Mouse (Mus musculus): ENCODE measurements at regions not wholly inside any gene's neighbourhood (a gene's known extent, or its start where the extent isn't known, plus 50 kb on each side); places are given as distances from the start of the nearest gene placed in this dataset.

DNA sequence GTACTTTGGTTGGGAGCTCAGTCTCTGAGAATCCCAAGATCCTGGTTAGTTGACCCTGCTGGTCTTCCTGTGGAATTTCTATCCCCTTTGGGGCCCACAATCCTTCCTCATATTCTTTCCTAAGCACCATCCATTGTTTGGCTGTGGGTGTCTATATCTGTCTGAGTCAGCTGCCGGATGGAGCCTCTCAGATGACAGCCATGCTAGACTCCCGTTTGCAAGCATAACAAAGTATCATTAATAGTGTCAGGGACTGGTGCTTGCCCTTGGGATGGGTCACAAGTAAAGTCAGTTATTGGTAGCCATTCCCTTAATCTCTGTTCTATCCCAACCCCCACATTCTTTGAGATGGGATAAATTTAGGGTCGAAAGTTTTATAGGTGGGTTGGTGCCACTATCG lies 382.1 kb upstream of the Pou3f3 start:
- no peak overlapping the region for H3K4me3 ChIP-seq (ENCODE audit: low read depth, low read length)
- no peak overlapping the region for H3K9ac ChIP-seq (ENCODE audit: low read length)
- H3K4me1 ChIP-seq (ENCODE audit: control insufficient read depth, insufficient read depth, low read length) = no peaks in the 10 kb centered on the region
- no peak overlapping the region for H3K27ac ChIP-seq (ENCODE audit: low read depth, low read length)
- whole genome bisulfite sequencing = 87% methylated on average over 4 of the region's 4 CpGs
- no peak for ATAC-seq (ENCODE audit: insufficient read depth, low FRiP score, low TSS enrichment)
- H3K4me2 ChIP-seq (ENCODE audit: low read depth) = no peak overlapping the region
- H3K27me3 ChIP-seq (ENCODE audit: control insufficient read depth, insufficient read depth, low read length) = no peaks in the 10 kb centered on the region
- no peaks in the 10 kb centered on the region for H3K9me3 ChIP-seq (ENCODE audit: control insufficient read depth, low read length)
- no peaks in the 10 kb centered on the region for H3K36me3 ChIP-seq (ENCODE audit: control insufficient read depth, insufficient read depth, low read length)
- no peak for DNase-seq (ENCODE audit: low spot score)

DNA sequence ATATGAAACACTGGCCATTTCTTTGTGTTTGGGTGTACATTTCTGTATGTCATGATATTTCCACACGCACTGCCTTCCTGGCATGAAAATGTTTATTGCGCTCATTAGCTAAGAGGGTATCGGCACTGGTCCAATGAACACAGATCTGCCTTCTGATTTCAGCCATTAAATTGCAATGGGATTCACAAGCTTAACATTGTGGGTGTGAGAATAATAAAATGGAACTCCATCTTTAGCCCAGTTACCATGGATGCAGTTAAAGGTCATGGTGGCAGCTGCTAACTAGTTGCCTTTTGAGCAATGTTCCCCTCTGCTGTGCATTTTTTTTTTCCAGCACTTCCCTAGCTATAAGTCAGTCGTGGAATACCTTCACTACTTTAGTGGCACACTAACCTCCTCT lies 343.7 kb upstream of the Pou3f3 start:
- H3K36me3 ChIP-seq (ENCODE audit: control insufficient read depth, insufficient read depth, low read length) = no peaks in the 10 kb centered on the region
- no peaks in the 10 kb centered on the region for H3K27me3 ChIP-seq (ENCODE audit: control insufficient read depth, insufficient read depth, low read length)
- H3K27ac ChIP-seq (ENCODE audit: low read depth, low read length) = no peak overlapping the region
- no peaks in the 10 kb centered on the region for H3K9me3 ChIP-seq (ENCODE audit: control insufficient read depth, low read length)
- H3K4me1 ChIP-seq (ENCODE audit: control insufficient read depth, insufficient read depth, low read length) = peaks cover 10% of the 10 kb centered on the region; the same call in 1 of the 2 replicates
- no peak for DNase-seq (ENCODE audit: low spot score)
- no peak overlapping the region for H3K9ac ChIP-seq (ENCODE audit: low read length)
- WGBS = 62% methylated on average over 4 of the region's 4 CpGs
- H3K4me3 ChIP-seq (ENCODE audit: low read depth, low read length) = no peak overlapping the region
- no peak overlapping the region for H3K4me2 ChIP-seq (ENCODE audit: low read depth)
- peak; percentile 65; the same call in 1 of the 2 replicates for ATAC-seq (ENCODE audit: insufficient read depth, low FRiP score, low TSS enrichment)

DNA sequence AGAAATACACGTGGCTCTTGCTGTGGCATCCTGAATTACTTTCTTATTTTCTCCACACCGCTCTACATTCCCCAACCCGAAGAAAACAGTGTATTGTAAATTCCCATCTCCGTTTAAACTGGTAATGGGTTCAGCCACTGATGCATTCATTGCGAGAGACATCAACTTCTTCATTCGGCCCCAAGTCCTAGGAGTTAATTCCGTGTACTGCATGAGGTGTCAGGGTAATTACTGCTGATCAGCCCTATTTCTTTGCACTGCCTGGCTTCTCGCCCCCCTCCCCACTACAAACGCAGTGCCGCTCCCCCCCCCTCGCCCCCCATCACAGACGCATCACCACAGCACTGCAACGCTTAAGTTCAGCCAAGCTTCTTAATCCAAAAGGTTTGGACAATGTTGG lies 343.2 kb upstream of the Pou3f3 start:
- 62% methylated on average over 13 of the region's 13 CpGs for WGBS
- no peaks in the 10 kb centered on the region for H3K9me3 ChIP-seq (ENCODE audit: control insufficient read depth, low read length)
- peaks cover 10% of the 10 kb centered on the region; the same call in 1 of the 2 replicates for H3K4me1 ChIP-seq (ENCODE audit: control insufficient read depth, insufficient read depth, low read length)
- no peak overlapping the region for H3K27ac ChIP-seq (ENCODE audit: low read depth, low read length)
- no peaks in the 10 kb centered on the region for H3K27me3 ChIP-seq (ENCODE audit: control insufficient read depth, insufficient read depth, low read length)
- H3K36me3 ChIP-seq (ENCODE audit: control insufficient read depth, insufficient read depth, low read length) = no peaks in the 10 kb centered on the region
- no peak for DNase-seq (ENCODE audit: low spot score)
- no peak overlapping the region for H3K4me3 ChIP-seq (ENCODE audit: low read depth, low read length)
- no peak overlapping the region for H3K4me2 ChIP-seq (ENCODE audit: low read depth)
- H3K9ac ChIP-seq (ENCODE audit: low read length) = no peak overlapping the region
- ATAC-seq (ENCODE audit: insufficient read depth, low FRiP score, low TSS enrichment) = peak; percentile 31; the same call in 1 of the 2 replicates

DNA sequence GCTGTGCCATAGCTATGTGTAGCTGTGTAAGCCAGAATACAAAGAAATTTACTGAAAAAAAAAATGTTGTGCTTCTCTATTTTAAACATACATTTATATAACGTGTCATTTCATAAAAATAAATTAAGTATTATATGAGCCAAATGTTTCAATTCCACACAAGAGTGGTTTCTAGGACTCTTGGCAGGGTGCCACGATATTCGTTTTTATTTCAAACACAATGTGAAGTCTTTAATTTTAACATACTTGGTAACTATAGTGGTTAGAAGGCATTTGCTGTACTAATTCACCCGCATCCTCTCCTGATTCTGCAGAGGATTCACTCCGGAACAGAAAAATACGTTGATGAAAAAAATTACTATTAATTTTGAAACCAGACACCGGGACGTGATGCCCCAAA lies 342.5 kb upstream of the Pou3f3 start:
- Histone ChIP-seq H3K9ac (ENCODE audit: low read length) (no peak overlapping the region), H3K27me3 (ENCODE audit: control insufficient read depth, insufficient read depth, low read length) (no peaks in the 10 kb centered on the region), H3K4me3 (ENCODE audit: low read depth, low read length) (no peak overlapping the region), H3K36me3 (ENCODE audit: control insufficient read depth, insufficient read depth, low read length) (no peaks in the 10 kb centered on the region), H3K9me3 (ENCODE audit: control insufficient read depth, low read length) (no peaks in the 10 kb centered on the region), H3K4me2 (ENCODE audit: low read depth) (no peak overlapping the region), H3K27ac (ENCODE audit: low read depth, low read length) (no peak overlapping the region), H3K4me1 (ENCODE audit: control insufficient read depth, insufficient read depth, low read length) (peaks cover 5% of the 10 kb centered on the region; the same call in 1 of the 2 replicates)
- DNase-seq (ENCODE audit: low spot score) (no peak), ATAC-seq (ENCODE audit: insufficient read depth, low FRiP score, low TSS enrichment) (no peak)
- WGBS = 88% methylated on average over 8 of the region's 8 CpGs

DNA sequence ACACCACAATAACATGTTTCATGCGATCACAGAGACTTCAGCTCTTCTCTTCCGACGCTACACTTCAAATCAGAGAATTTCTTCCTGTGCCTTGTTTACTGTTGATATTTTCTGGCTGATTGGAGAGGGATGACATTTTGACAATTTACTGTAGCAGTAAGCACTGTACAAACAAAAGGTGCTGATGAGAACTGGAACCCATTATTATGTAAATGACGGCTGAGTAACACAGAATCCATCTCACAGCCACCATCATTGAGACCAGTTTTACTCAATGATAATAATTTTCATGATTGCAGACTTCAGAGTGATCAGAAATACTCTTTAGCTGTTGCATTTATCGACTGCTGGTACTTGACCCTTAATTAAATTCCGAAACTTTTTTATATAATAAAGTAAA lies 341.5 kb upstream of the Pou3f3 start:
- no peak overlapping the region for H3K9ac ChIP-seq (ENCODE audit: low read length)
- no peaks in the 10 kb centered on the region for H3K36me3 ChIP-seq (ENCODE audit: control insufficient read depth, insufficient read depth, low read length)
- H3K27me3 ChIP-seq (ENCODE audit: control insufficient read depth, insufficient read depth, low read length) = no peaks in the 10 kb centered on the region
- DNase-seq (ENCODE audit: low spot score) (no peak), ATAC-seq (ENCODE audit: insufficient read depth, low FRiP score, low TSS enrichment) (no peak)
- 88% methylated on average over 6 of the region's 6 CpGs for WGBS
- H3K9me3 ChIP-seq (ENCODE audit: control insufficient read depth, low read length) = no peaks in the 10 kb centered on the region
- 0 out of 2 replicates have a peak, but pooled peaks cover 5% of the 10 kb centered on the region for H3K4me1 ChIP-seq (ENCODE audit: control insufficient read depth, insufficient read depth, low read length)
- no peak overlapping the region for H3K4me2 ChIP-seq (ENCODE audit: low read depth)
- H3K27ac ChIP-seq (ENCODE audit: low read depth, low read length) = no peak overlapping the region
- H3K4me3 ChIP-seq (ENCODE audit: low read depth, low read length) = no peak overlapping the region

- no peaks in the 10 kb centered on the region for H3K9me3 ChIP-seq (ENCODE audit: control insufficient read depth, low read length)
- 76% methylated on average over 3 of the region's 3 CpGs for WGBS
- no peak overlapping the region for H3K27ac ChIP-seq (ENCODE audit: low read depth, low read length)
Measured at GRCm38 (mm10) chr1:42362438-42362837, 333.1 kb upstream of the Pou3f3 start.

DNA sequence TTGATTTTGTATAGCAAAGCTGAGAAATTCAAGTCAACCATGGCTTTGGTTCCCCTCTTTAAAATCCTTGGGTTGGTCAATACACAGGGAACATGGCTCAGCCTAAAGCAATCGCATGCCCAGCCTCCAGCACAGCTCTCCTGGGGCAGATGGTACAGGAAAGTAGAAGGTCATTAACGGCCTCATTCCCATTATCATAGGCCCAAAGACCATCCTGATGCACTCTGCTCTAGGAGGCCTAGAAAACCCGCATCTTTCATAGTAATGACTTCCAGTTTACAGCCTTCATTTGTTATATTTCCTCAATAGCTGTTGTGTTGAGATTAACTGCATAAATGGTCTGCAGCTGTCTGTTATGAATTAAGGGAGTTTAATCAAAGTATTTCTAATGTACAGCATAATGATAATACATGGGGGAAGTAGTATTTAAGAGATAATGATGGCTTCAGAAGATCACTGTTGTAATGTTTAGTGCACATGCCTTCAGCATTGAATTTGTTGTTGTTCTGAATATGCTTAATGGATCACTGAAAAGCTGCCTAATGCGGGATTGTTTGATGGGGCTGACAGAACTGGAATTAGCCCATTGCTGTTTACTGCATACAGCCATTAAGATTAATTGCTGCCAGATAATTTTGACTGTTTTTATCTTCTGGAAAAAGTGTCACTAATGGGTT lies 329.8 kb upstream of the Pou3f3 start:
- Histone ChIP-seq H3K27me3 (ENCODE audit: control insufficient read depth, insufficient read depth, low read length) (no peaks in the 10 kb centered on the region), H3K36me3 (ENCODE audit: control insufficient read depth, insufficient read depth, low read length) (no peaks in the 10 kb centered on the region), H3K4me3 (ENCODE audit: low read depth, low read length) (no peak overlapping the region), H3K4me2 (ENCODE audit: low read depth) (no peak overlapping the region), H3K9me3 (ENCODE audit: control insufficient read depth, low read length) (no peaks in the 10 kb centered on the region), H3K9ac (ENCODE audit: low read length) (no peak overlapping the region), H3K27ac (ENCODE audit: low read depth, low read length) (no peak overlapping the region), H3K4me1 (ENCODE audit: control insufficient read depth, insufficient read depth, low read length) (no peaks in the 10 kb centered on the region)
- no peak for DNase-seq (ENCODE audit: low spot score)
- WGBS = 69% methylated on average over 4 of the region's 4 CpGs
- no peak for ATAC-seq (ENCODE audit: insufficient read depth, low FRiP score, low TSS enrichment)

More at GRCm38 (mm10) chr1:42362438-42362837, 333.1 kb upstream of the Pou3f3 start:
- Histone ChIP-seq H3K4me3 (ENCODE audit: low read depth, low read length) (no peak overlapping the region), H3K4me2 (ENCODE audit: low read depth) (no peak overlapping the region), H3K36me3 (ENCODE audit: control insufficient read depth, insufficient read depth, low read length) (no peaks in the 10 kb centered on the region), H3K4me1 (ENCODE audit: control insufficient read depth, insufficient read depth, low read length) (no peaks in the 10 kb centered on the region), H3K9ac (ENCODE audit: low read length) (no peak overlapping the region), H3K27me3 (ENCODE audit: control insufficient read depth, insufficient read depth, low read length) (no peaks in the 10 kb centered on the region)
- DNase-seq (ENCODE audit: low spot score) (no peak), ATAC-seq (ENCODE audit: insufficient read depth, low FRiP score, low TSS enrichment) (no peak)

GRCm38 (mm10) chr1:42387919-42388684 lies 307.5 kb upstream of the Pou3f3 start:
- no peak overlapping the region for H3K4me2 ChIP-seq (ENCODE audit: low read depth)
- DNase-seq (ENCODE audit: low spot score) (no peak), ATAC-seq (ENCODE audit: insufficient read depth, low FRiP score, low TSS enrichment) (no peak)
- WGBS = 67% methylated on average over 18 of the region's 18 CpGs
- no peak overlapping the region for H3K4me3 ChIP-seq (ENCODE audit: low read depth, low read length)
- no peaks in the 10 kb centered on the region for H3K9me3 ChIP-seq (ENCODE audit: control insufficient read depth, low read length)
- no peak overlapping the region for H3K27ac ChIP-seq (ENCODE audit: low read depth, low read length)
- no peaks in the 10 kb centered on the region for H3K36me3 ChIP-seq (ENCODE audit: control insufficient read depth, insufficient read depth, low read length)
- H3K9ac ChIP-seq (ENCODE audit: low read length) = no peak overlapping the region
- no peaks in the 10 kb centered on the region for H3K4me1 ChIP-seq (ENCODE audit: control insufficient read depth, insufficient read depth, low read length)
- no peaks in the 10 kb centered on the region for H3K27me3 ChIP-seq (ENCODE audit: control insufficient read depth, insufficient read depth, low read length)

- no peak overlapping the region for H3K4me3 ChIP-seq (ENCODE audit: low read depth, low read length)
- no peaks in the 10 kb centered on the region for H3K9me3 ChIP-seq (ENCODE audit: control insufficient read depth, low read length)
- H3K4me2 ChIP-seq (ENCODE audit: low read depth) = no peak overlapping the region
- 95% methylated on average over 6 of the region's 6 CpGs for WGBS
- ATAC-seq (ENCODE audit: insufficient read depth, low FRiP score, low TSS enrichment) = no peak
- no peak overlapping the region for H3K27ac ChIP-seq (ENCODE audit: low read depth, low read length)
- no peak for DNase-seq (ENCODE audit: low spot score)
- H3K4me1 ChIP-seq (ENCODE audit: control insufficient read depth, insufficient read depth, low read length) = no peaks in the 10 kb centered on the region
- H3K27me3 ChIP-seq (ENCODE audit: control insufficient read depth, insufficient read depth, low read length) = no peaks in the 10 kb centered on the region
- H3K36me3 ChIP-seq (ENCODE audit: control insufficient read depth, insufficient read depth, low read length) = no peaks in the 10 kb centered on the region
- no peak overlapping the region for H3K9ac ChIP-seq (ENCODE audit: low read length)
Measured at GRCm38 (mm10) chr1:42388740-42389139, 306.8 kb upstream of the Pou3f3 start.
